Mouse (Mus musculus) CH12F3 (cell line): ENCODE data around the gene Gm10139.
"Not testable (repeated sequence)": the region's sequence is repeated elsewhere in the genome, so short reads cannot be mapped to it uniquely, and the experiment has no call there.

Experiments used
- in situ Hi-C: fragments of 300-500 bp; cut with MboI; formaldehyde crosslinking; loops from 2 replicates; pipeline ENCODE4 v1.14.3; 2020; ENCODE audit warnings: low sequenced_read_pairs

Gm10139 gene

DNA sequence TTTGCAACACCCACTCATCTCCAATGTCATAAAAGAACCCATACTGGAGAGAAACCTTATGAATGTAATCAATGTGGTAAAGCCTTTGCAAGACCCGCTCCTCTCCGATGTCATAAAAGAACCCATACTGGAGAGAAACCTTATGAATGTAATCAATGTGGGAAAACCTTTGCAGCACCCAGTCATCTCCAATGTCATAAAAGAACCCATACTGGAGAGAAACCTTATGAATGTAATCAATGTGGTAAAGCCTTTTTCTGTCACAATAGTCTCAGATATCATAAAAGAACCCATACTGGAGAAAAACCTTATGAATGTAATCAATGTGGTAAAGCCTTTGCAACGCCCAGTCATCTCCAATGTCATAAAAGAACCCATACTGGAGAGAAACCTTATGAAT is at the start of gene Gm10139:
Gene Gm10139, plus strand, starts transcription at position 301 of the 400 bp plus-strand sequence.
- in situ Hi-C loops = not testable (repeated sequence)

DNA sequence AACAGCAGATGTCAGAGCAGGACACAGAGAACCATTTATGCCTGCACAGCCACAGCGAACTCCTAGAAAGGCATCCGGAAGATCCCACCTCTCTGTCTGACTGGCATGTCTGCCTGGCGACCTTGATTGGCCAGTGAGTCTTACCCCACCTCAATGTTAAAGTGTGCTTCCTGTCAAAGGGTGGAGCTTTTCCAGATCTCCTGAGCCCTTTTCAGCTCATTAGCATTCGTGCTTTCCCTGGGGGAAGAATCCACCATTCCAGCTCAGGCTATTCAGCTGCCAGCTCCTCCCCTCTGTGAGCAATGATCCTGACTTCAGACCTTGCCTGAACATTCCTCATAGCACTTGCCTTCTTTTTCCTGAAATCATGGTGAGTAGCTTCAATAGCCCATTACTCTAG is 45.2 kb downstream of the Gm10139 start:
- in situ Hi-C loops = not testable (repeated sequence)
